Mouse (Mus musculus) neural tube, embryonic 12.5 days (tissue): ENCODE data around the gene Msrb1. TPM values are rescaled to one million over a fixed set of nuclear protein-coding genes. Genes with fewer than 3 reads are reported as not detected.
A peak's percentile ranks its signal among the peaks of the same experiment; 100 is the strongest.

Experiments used
- ATAC-seq: fragments of 200-750 bp; cut with Nextera tagmentation; 2 replicates; pipeline ENCODE4 v1.8.0; 2017; ENCODE audit warnings: low read depth, mild to moderate bottlenecking, moderate TSS enrichment, moderate library complexity; ENCODE audit not compliant: low FRiP score
- H3K27ac ChIP-seq: fragments of 300-500 bp; sonication (generic); 2 replicates; pipeline ENCODE4 v1.5.1; 2016
- H3K27me3 ChIP-seq: fragments of 300-500 bp; sonication (generic); replicated peaks from 2 replicates; pipeline ENCODE4 v1.6.1; 2016; ENCODE audit warnings: mild to moderate bottlenecking
- H3K36me3 ChIP-seq: fragments of 300-500 bp; sonication (generic); 2 replicates; pipeline ENCODE4 v1.6.1; 2016; ENCODE audit warnings: mild to moderate bottlenecking
- H3K4me1 ChIP-seq: fragments of 300-500 bp; sonication (generic); 2 replicates; pipeline ENCODE4 v1.6.1; 2016
- H3K4me2 ChIP-seq: fragments of 300-500 bp; sonication (generic); replicated peaks from 2 replicates; pipeline ENCODE4 v1.6.1; 2016; ENCODE audit warnings: mild to moderate bottlenecking
- H3K4me3 ChIP-seq: fragments of 300-500 bp; sonication (generic); 2 replicates; pipeline ENCODE4 v1.5.1; 2016
- H3K9ac ChIP-seq: fragments of 300-500 bp; sonication (generic); 2 replicates; pipeline ENCODE4 v1.6.1; 2016; ENCODE audit warnings: mild to moderate bottlenecking
- H3K9me3 ChIP-seq: fragments of 300-500 bp; sonication (generic); 2 replicates; pipeline ENCODE4 v1.6.1; 2016; ENCODE audit warnings: mild to moderate bottlenecking
- WGBS: fragments of 180-500 bp; shearing (Covaris S2); methylation state at CpG from one replicate; pipeline ENCODE4 v1.1.7; 2016; 5-methylcytosine and 5-hydroxymethylcytosine counted together
- polyA plus RNA-seq: library from polyadenylated mRNA; unstranded; fragments of >200 nt; fragmentation: Nextera tagmentation; extraction: Ambion mirVana; gene quantifications from 2 replicates; pipeline ENCODE4 v1.2.1, GENCODE M21; 2016

Gene Msrb1
- polyA plus RNA-seq, 1 experiment from 2014 or later: 24.8 TPM

DNA sequence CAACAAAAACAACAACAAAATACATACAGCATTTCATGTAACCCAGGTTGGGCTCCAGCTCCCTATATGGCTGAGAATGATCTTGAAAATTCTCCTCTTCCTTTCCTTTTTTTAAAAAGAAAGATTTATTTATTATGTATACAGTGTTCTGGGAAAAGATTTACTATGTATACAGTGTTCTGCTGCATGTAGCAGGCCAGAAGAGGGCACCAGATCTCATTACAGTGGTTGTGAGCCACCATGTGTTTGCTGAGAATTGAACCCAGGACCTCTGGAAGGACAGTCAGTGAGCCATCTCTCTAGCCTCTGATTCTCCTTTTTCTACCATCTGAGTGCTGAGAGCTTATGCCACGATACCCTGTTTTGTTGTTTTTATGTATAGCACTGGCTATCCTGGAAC is 1.9 kb upstream of the Msrb1 start:
- no peak overlapping the region for H3K4me2 ChIP-seq
- H3K4me3 ChIP-seq: no peak overlapping the region
- no peak overlapping the region for H3K27ac ChIP-seq
- peaks cover 13% of the 10 kb centered on the region for H3K4me1 ChIP-seq
- no peak overlapping the region for H3K9ac ChIP-seq
- H3K27me3 ChIP-seq: no peaks in the 10 kb centered on the region
- no peak for ATAC-seq
- no peaks in the 10 kb centered on the region for H3K9me3 ChIP-seq
- 84% methylated on average over 1 of the region's 1 CpGs for WGBS
- no peaks in the 10 kb centered on the region for H3K36me3 ChIP-seq

DNA sequence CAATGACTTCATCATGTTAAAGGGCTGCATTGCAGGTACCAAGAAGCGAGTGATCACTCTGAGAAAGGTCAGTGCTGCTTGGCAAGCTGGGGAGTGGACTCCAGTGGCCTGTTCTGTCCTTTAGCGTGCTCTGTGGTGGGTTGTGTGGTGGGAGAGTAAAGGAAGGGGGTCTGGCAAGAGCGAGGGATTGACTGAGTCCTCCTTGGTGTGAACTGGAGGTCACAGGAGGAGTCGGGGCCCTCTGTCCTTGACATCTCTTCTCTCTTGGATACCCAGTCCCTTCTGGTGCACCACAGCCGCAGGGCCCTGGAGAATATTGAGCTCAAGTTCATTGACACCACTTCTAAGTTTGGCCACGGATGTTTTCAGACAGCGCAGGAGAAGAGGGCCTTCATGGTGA is 996 bp upstream of the Msrb1 start:
- no peaks in the 10 kb centered on the region for H3K9me3 ChIP-seq
- no peaks in the 10 kb centered on the region for H3K27me3 ChIP-seq
- no peak overlapping the region for H3K9ac ChIP-seq
- H3K27ac ChIP-seq: no peak overlapping the region
- WGBS: 90% methylated on average over 7 of the region's 7 CpGs
- H3K4me1 ChIP-seq: peaks cover 13% of the 10 kb centered on the region
- H3K4me2 ChIP-seq: peak overlapping the region; percentile 91; the same call in 1 of the 2 replicates
- peaks cover 5% of the 10 kb centered on the region for H3K36me3 ChIP-seq
- no peak overlapping the region for H3K4me3 ChIP-seq
- no peak for ATAC-seq

DNA sequence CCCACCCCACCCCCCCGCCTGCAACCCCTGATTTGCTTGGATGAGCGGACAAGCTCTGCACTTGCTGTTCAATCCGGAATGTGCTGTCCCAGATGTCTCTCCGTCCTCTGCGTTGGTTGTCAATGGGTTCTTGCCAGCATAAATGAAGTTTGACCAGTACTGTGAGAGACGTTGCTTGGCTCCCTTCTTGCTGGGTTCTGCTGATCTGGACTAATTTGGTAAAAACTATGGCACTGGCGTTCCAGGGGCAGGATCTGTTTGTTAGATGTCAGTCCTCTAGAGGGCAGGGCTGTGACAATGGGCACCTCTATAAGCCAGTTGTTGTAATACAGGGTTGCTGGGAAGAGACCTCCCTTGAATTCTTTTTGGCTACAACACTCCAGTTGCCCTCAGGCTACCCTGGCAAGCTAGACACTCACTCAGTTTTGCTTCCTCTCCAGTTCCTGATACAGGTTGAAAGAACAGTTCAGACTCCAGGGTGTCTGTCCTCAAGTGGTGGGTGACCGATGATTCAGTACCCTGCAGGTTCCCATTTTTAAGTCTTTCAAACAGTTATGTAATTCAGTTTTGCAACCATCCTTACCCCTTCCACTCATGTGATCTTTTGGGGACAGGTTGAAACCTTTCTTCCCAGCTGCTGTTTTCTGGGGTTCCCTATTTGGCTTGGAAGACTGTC is 831 bp downstream of the Msrb1 start:
- Histone ChIP-seq H3K27ac (no peak overlapping the region), H3K4me2 (peak overlapping the region; percentile 91), H3K36me3 (peaks cover 8% of the 10 kb centered on the region), H3K4me3 (peak overlapping the region; percentile 58), H3K4me1 (peaks cover 13% of the 10 kb centered on the region), H3K9me3 (no peaks in the 10 kb centered on the region), H3K9ac (peak overlapping the region; percentile 64; the same call in 1 of the 2 replicates), H3K27me3 (no peaks in the 10 kb centered on the region)
- WGBS: 33% methylated on average over 8 of the region's 8 CpGs
- no peak for ATAC-seq

- ATAC-seq: no peak
- 81% methylated on average over 4 of the region's 4 CpGs for WGBS
These were observed 1.8 kb downstream of the Msrb1 start for GRCm38 (mm10) chr17:24738238-24738637.

DNA sequence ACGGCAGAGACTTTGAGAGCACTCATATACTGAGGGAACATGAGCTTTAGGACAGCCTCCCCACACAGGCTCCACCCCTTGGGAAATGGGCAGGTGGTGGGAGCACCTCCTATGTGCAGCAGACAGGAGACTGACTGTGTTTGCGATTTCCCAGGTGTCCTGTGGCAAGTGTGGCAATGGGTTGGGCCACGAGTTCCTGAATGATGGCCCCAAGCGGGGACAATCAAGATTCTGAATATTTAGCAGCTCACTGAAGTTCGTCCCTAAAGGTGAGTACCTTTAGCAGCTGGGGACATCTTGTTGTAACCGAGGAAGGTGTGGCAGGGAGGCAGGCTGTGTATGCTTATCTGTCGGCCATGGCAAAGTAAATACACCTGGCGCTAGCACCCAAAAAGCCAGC is 3.5 kb downstream of the Msrb1 start:
- H3K27ac ChIP-seq: no peak overlapping the region
- no peak overlapping the region for H3K9ac ChIP-seq
- H3K4me1 ChIP-seq: peaks cover 13% of the 10 kb centered on the region
- no peaks in the 10 kb centered on the region for H3K9me3 ChIP-seq
- H3K4me2 ChIP-seq: no peak overlapping the region
- H3K27me3 ChIP-seq: no peaks in the 10 kb centered on the region; the same call in 1 of the 2 replicates
- WGBS: 88% methylated on average over 8 of the region's 8 CpGs
- no peak overlapping the region for H3K4me3 ChIP-seq
- H3K36me3 ChIP-seq: peaks cover 10% of the 10 kb centered on the region
- ATAC-seq: no peak

More at GRCm38 (mm10) chr17:24738238-24738637, 1.8 kb downstream of the Msrb1 start:
- no peak overlapping the region for H3K4me2 ChIP-seq
- peaks cover 10% of the 10 kb centered on the region for H3K36me3 ChIP-seq
- H3K4me3 ChIP-seq: no peak overlapping the region
- H3K27me3 ChIP-seq: no peaks in the 10 kb centered on the region
- peaks cover 13% of the 10 kb centered on the region for H3K4me1 ChIP-seq
- no peaks in the 10 kb centered on the region for H3K9me3 ChIP-seq
- H3K27ac ChIP-seq: no peak overlapping the region
- no peak overlapping the region for H3K9ac ChIP-seq

- no peak overlapping the region for H3K9ac ChIP-seq
- no peak for ATAC-seq
- 89% methylated on average over 8 of the region's 8 CpGs for whole genome bisulfite sequencing
These were observed 5.9 kb downstream of the Msrb1 start for GRCm38 (mm10) chr17:24742307-24742706.

GRCm38 (mm10) chr17:24743896-24744295 is 7.5 kb downstream of the Msrb1 start:
- H3K4me3 ChIP-seq: no peak overlapping the region
- H3K4me2 ChIP-seq: no peak overlapping the region
- H3K4me1 ChIP-seq: no peaks in the 10 kb centered on the region; the same call in 1 of the 2 replicates
- H3K9ac ChIP-seq: no peak overlapping the region
- no peaks in the 10 kb centered on the region for H3K9me3 ChIP-seq
- H3K27ac ChIP-seq: no peak overlapping the region
- 75% methylated on average over 5 of the region's 5 CpGs for WGBS
- peaks cover 10% of the 10 kb centered on the region for H3K36me3 ChIP-seq
- H3K27me3 ChIP-seq: no peaks in the 10 kb centered on the region; the same call in 1 of the 2 replicates
- ATAC-seq: no peak

More at GRCm38 (mm10) chr17:24742307-24742706, 5.9 kb downstream of the Msrb1 start:
- H3K27ac ChIP-seq: no peak overlapping the region
- H3K4me3 ChIP-seq: no peak overlapping the region
- H3K4me2 ChIP-seq: no peak overlapping the region
- H3K9me3 ChIP-seq: no peaks in the 10 kb centered on the region
- H3K27me3 ChIP-seq: no peaks in the 10 kb centered on the region; the same call in 1 of the 2 replicates
- H3K36me3 ChIP-seq: peaks cover 10% of the 10 kb centered on the region
- H3K4me1 ChIP-seq: peaks cover 3% of the 10 kb centered on the region

DNA sequence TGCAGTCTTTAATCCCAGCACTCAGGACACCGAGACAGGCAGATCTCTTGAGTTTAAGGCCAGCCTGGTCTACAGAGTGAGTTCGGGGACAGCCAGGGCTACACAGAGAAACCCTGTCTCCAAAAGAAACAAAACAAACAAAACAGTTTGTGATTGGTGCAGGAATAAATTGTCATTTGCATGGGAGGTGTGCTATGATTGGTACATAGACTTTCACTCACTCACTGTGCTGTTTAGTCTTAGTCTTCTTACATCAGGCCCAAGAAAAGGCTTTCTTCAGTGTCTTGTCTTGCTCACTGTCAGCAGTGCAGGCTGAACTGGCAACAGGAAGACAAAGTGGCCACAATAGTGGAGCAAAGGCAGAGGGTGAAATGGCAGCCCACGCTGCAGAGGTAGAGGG is 7.9 kb downstream of the Msrb1 start:
- Histone ChIP-seq H3K9ac (no peak overlapping the region), H3K4me2 (no peak overlapping the region)
- no peak for ATAC-seq

DNA sequence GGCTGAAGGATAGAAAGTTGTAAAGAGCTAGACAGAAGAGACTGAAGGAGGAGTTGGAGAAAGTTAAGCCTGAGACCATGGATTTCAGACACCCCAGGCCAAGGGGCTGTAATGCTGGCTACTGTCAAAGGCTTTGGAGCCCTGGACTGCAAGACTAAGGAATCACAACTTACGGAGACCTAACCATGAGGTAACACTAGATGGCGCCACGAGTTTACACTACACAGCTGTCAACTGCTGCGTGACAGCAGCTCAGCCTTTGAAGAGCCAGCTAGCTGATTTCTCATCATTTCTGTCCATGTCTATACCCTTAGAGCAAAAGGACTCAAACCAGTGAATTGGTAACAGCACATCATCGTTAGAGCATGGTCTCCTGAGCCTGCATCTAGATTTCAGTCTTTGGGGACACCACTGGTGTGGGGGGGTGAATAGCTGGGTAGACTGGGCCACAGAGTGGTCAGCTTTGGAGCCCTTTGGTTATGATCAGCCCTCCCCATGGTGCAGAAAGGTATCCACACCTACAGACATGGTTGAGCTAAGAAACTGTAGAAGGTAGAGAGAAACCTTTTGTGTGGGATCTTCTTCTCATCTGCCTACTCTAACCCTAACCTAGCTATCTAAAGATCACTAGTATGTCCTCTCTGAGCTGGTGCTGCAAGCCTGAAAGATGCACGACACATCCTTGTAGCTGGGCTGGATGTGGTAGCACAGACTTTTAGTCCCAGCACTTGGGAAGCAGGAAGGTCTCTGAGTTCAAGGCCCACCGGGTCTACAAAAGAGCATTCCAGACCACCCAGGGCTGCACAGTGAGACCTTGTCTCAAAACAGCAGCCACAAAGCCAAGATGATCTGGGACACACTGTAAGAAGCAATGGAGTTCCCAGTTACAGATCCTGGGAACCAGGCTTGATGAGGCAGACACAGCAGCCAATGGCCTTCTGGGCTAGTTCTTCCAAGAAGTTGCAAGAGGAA is 9.4 kb downstream of the Msrb1 start:
- 22% methylated on average over 7 of the region's 7 CpGs for WGBS
- peak; percentile 70; the same call in 1 of the 2 replicates for ATAC-seq
- H3K27me3 ChIP-seq: peaks cover 10% of the 10 kb centered on the region
- H3K4me3 ChIP-seq: no peak overlapping the region
- no peak overlapping the region for H3K27ac ChIP-seq
- no peak overlapping the region for H3K4me2 ChIP-seq
- H3K9me3 ChIP-seq: no peaks in the 10 kb centered on the region
- no peak overlapping the region for H3K9ac ChIP-seq
- H3K36me3 ChIP-seq: peaks cover 5% of the 10 kb centered on the region; the same call in 1 of the 2 replicates
- no peaks in the 10 kb centered on the region; the same call in 1 of the 2 replicates for H3K4me1 ChIP-seq

More for the DNA sequence above, 7.9 kb downstream of the Msrb1 start:
- H3K9me3 ChIP-seq: no peaks in the 10 kb centered on the region
- WGBS: 73% methylated on average over 3 of the region's 3 CpGs
- peaks cover 10% of the 10 kb centered on the region for H3K36me3 ChIP-seq
- H3K27me3 ChIP-seq: no peaks in the 10 kb centered on the region; the same call in 1 of the 2 replicates
- no peak overlapping the region for H3K27ac ChIP-seq
- H3K4me3 ChIP-seq: no peak overlapping the region
- no peaks in the 10 kb centered on the region; the same call in 1 of the 2 replicates for H3K4me1 ChIP-seq

DNA sequence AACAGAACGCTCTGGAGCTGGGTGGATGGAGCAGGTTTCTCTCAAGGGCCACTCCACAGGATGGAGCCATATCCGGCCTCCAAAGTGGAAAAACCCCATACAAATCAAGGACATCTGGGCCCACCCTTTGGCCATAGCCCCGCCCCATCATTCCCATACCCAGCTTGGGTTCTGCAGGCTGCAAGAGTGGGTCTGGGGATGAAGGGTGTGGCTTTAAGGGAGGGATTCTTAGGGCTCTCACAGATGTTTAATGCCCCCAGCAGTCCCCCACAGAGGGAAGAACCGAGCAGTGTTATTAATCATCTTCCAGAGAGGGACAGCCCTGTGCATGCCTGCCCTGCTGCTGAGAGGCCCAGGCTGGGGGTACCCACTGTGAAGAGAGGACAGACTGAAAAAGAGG is 10.5 kb downstream of the Msrb1 start:
- 50% methylated on average over 4 of the region's 4 CpGs for WGBS
- Histone ChIP-seq H3K36me3 (peaks cover 3% of the 10 kb centered on the region; the same call in 1 of the 2 replicates), H3K4me3 (no peak overlapping the region), H3K9ac (no peak overlapping the region), H3K27ac (no peak overlapping the region), H3K4me1 (no peaks in the 10 kb centered on the region; the same call in 1 of the 2 replicates), H3K4me2 (no peak overlapping the region), H3K9me3 (no peaks in the 10 kb centered on the region), H3K27me3 (peaks cover 21% of the 10 kb centered on the region)
- no peak for ATAC-seq

DNA sequence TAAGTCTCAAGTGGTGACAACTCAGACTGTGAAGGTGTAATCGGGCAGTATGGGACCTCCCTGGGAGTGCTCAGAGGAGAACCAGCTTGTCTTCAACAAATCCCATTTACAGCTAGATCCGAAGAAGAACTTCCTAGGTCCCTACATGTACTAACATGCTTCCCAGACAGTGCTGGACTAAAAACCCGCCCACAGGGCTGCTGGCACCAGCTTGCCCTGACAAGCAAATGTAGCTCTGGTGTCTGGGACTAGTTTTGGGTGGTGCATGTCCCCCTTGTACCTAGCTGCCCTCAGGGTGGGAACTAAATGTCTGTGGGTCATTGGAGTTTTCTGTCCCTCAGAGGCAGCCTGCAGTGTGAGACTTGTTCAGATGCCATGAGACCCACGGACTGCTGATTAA is 15.1 kb downstream of the Msrb1 start:
- no peaks in the 10 kb centered on the region for H3K36me3 ChIP-seq
- H3K4me1 ChIP-seq: peaks cover 13% of the 10 kb centered on the region
- H3K27me3 ChIP-seq: peaks cover 66% of the 10 kb centered on the region
- H3K9ac ChIP-seq: no peak overlapping the region
- 24% methylated on average over 4 of the region's 4 CpGs for WGBS
- H3K9me3 ChIP-seq: no peaks in the 10 kb centered on the region
- H3K4me2 ChIP-seq: no peak overlapping the region
- no peak overlapping the region for H3K27ac ChIP-seq
- H3K4me3 ChIP-seq: no peak overlapping the region
- no peak for ATAC-seq
